Mouse (Mus musculus) retina, adult 2 months (tissue): ENCODE data around the gene Cracr2b.
"Not testable (repeated sequence)": the region's sequence is repeated elsewhere in the genome, so short reads cannot be mapped to it uniquely, and the experiment has no call there.

Experiments used
- DNase-seq: peaks from one replicate; pipeline ENCODE4 v3.0.0-alpha.2; 2012; ENCODE audit warnings: low read depth, low spot score

The Cracr2b gene

DNA sequence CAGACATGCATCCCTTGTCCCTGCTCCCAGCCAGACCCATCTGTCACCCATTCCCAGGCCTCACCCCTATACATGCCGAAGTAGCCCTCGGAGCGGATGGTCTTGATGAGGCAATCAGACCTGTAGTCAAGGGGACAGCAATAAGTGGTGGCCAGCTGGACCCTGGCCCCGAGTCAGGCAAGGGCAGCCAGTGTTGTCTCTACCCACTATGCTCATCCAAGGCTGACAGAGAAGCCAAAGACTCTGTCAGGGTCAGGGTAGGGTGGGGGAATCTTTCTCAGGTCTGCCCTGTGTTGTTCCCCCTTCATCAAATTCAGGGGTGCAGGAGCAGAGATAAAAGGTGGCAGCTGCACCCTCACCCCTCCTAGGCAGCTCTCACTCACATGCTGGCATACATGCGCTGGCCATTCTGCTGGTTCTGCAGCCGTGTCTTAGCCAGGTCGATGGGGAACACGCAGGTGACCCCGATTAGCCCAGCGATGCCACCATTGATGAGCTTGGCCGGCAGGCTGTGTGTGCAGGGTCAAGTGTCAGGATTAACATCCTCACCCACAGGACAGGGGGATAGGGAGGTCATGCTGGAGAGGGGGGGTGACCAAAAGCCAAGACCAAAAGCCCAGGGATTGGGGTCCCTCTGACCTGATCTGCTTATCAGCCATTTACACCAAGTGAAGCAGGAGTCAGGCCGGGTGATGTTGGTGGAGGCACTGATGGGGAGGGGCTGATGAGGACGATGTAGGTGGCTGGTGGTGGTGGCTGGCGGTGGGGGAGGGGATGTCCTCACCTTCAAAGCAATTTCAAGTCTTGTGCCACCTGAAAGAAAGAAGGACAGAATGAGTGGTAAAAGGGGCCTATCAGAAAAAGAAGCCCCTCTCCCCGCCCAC lies 27.1 kb upstream of the Cracr2b start:
- DNase-seq = no peak

DNA sequence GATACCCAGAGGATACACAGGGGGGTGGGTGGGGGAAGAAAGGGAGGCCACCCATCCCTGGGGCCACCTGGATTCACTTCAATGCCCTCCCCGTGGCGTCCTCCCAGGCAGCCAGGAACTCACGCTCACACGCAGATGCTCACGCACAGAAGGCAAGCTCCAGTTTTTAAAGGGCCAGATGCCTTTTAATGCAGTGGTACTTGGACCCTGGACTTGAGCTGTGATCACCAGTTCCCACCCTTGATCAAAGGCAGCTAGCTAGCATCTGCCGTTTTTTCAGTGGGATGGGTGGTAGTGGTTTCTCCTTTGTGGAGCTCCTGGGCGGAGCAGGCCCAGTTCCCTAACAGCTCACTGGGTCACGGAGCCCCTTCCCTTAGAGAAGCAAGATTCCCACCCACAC lies 26.4 kb upstream of the Cracr2b start:
- DNase-seq = no peak

DNA sequence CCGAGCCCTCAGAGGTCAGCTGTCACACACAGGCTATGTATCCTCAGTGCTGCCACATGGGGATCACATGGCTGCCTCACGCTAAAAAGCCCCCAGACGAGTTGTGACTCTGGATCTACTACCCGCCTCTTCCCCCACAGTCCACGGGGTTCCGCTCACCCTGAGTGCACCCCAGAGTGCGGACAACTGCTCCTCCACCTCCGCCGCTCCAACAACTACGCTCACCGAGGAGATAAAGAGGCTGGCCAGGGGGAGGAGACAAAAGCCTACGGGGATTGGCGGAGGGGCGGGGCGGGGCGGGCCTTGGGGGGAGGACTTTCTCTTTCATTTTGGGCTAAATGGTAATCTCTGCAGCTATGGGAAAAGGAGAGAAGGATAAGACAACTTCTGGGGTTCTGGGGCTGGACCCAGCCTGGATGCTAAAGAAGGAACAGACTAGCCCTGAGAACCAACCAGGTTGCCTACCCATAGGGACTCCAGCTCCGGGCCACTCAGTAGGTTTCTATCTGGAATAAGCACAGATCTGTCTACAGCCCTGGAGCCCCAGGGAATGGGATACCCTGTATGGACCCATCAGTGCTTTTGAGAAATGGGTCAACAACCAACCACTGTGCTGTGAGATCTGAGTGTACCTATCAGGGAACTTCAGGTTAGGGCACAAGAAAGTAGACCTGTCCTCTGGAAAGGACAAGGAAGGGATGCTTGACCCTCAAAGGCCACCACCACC lies 25.6 kb upstream of the Cracr2b start:
- no peak for DNase-seq

DNA sequence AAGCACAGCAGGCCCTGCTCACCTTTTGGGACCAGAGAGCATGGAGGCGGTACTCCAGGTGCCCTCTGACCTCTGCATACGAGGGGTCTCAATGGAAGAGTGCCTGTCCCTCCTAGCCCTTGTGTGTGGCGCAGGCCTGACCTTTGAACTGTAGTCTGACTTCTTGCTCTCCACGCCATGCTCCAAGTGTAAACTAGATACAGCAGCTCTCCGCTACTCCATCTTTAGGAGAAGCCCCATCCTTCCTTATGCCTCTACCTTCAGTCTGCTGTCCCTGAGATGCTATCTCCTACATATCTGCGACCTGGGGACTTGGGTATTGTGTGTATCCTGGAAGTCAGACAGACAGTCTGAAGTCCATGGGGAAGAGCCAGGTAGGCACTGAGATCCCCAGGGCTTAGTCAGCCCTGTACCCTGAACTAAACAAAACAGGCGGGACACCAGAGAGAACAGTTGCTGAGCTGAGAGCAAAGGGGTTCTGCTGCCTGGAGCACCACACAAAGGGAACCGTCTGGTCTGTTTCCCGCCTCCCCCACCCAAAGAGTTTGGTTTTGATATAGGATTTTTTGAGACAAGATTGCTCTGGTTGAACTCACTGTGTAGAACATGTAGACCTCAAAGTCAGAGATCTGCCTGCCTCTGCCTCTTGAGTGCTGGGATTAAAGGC lies 24.9 kb upstream of the Cracr2b start:
- no peak for DNase-seq

DNA sequence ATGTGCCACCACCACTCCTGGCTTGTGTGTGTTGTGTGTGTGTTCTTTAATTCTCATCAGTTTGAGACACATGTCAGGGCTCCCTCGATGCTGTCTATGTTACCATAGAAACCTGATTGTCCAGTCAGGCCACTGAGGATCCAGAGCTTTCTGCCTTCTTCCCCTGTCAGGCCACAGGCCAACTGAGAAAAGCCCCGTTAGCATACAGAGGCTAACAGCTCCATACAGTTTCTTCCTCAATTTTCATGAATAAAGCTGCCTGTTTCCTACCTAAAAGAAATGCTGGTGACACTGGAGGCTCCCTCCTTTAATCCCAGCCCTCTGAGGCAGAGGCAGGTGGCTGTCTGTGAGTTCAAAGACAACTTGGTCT lies 24.4 kb upstream of the Cracr2b start:
- DNase-seq = no peak

DNA sequence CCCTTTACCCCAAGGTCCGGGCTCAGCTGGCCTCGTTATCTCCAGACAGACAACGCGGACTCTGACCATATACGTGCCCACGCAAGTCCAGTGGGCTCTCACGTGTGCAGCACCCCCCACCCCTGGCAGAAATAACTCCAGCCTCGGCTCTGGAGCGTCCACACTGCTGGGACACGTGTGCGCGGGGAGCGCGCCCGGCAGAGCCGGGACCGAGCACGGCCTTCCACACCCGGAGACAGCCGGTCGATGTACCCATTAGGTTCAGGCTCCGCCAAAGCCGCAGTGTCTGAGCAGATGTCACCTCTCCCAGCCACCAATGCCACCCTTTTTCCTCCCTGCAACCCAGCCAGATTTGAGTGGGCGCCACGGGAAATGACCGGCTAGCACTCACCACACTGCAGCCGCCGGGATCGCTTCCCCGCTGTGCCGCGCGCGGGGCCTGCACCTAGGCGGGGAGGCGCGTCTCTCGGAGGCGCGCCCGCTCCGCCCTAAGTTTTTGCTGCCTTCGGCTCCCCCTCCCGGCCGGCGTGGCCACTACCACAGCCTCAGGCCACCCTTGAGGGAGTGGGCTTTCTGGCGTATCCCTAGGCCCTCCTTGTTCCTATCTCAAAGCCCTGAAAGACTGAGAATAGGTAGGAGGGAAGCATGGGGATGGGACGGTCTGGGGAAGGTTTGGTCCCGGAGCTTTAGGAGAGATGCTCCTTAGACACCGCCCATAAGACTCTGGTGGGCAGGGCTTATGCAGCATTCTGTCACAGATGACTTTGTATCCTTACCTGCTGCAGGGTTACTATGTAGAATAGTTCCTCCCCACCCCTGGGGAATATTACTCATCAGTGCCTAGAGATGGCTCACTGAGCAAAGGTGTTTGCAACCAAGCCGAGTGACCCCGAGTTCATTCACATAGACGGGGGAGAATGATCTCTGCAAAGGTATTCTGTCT lies 23.4 kb upstream of the Cracr2b start, which contains the start of gene Slc25a22:
Gene Slc25a22 (minus strand): TSS at position 715 of the 943 bp plus-strand sequence.
- no peak for DNase-seq

DNA sequence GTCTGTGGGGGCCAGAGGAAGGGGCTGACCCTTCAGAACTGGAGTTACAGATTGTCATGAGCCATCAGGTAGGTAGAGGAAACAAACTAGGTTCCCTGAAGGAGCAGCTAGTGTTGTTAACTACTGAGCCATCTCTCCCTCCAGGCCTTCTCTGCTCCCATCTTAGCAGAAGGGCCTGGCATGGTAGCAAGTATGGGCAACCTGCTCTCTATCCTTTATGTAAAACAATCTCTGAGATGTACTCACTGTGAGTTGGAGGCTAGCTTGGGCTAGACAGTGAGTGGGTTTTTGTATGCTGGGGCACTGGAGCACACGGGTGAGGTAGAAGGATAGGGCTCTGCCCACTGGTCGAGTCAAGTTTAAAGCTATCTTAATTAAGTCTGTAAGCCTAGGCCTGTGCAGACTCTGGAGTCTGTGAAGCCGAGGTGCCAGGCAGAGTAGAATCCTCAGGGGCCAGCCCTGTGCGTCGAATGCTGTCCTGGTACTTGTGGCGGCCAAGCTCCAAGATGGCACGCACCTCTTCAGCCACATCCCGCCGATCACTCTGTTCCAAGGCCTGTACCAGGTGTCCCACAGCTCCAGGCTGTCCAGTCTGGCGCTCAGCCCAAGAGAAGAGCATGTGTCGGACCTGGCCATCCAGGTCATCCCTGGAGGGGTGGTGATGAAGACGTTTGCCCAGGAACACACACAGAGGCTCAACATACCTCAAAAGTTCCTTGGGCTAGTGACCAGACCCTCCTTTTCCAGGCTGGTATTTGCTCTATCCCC lies 22.5 kb upstream of the Cracr2b start:
- DNase-seq = no peak

DNA sequence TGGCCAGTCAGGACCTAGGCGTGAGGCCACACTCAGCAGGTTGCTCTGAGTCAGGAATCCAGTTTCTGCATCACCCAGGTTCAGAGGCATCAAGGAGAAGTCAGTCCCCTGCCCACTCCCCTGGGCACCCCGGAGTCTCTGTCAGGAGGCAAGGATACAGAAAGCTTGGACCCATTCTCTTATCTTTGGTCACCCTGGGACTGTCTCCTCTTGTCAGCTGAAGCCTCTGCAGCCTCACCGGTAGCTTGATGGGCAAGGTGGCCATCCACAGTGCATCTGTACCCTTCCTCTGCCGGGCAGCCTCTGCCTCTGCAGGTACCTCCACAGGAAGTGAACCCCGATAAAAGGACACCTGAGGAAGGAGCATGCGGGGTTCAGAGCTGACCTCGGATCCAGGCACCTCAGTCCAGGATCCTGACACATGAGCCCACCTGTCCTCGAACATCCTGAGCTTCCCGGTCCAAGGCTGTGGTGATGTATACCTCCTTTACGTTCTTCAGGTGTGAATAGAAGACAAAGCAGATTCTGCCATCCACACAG lies 21.7 kb upstream of the Cracr2b start:
- DNase-seq = no peak

DNA sequence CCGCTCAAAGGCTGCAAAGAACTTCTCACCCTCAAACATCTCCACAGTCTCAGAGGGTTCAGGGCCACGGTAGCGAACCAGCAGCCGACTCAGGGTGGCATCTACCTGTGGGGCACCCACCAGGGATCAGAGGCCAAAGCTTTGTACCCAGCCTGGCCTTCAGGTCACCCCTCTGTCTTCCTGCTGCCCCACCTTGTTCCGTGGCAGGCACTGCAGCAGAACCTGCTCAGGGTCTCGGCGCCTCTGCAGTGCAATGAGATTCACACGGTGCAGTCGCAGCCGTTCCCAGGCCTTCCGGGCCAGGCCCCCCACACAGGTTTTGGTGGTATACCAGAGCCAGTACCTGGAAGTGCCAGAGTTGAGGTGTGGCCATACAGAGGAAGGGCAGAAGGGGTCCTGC lies 21.1 kb upstream of the Cracr2b start:
- DNase-seq = no peak

DNA sequence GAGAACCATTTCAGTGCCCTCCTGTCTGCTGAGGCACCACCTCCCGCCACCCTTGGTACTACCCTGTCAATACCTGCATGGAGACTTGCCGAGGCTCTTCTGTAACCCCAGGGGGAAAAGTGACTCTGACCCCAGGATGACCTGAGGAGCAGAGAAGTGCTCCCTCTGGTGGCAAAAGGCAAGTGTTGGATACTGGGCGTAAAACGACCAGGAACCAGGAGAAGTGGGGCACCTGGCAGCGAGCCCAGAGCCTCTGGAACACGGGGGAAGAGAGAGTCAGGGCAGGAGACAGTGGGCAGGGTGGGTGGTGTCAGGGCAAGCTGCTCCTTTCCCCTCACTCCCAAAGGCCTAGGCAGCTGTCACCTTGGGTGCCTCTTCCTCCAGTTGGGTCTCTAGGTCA lies 20.3 kb upstream of the Cracr2b start:
- no peak for DNase-seq

DNA sequence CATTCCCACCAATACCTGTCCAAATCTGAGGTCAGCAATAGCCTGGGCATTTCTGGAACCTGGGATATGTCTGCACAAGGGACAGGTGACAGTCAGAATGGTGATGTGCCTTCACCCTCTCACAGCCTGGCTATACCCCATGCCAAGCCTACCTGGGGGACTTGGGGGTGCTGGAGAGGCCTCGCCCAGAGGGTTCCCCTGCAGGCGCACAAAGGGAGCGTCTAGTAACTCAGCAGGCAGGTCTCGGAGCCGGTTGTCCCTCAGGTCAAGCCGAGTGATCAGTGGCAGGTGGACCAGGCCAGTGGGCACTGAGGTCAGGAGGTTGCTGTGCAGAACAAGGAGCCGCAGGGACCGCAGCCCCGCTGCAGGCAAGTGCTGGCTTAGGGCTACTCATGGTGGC lies 19.4 kb upstream of the Cracr2b start:
- no peak for DNase-seq

DNA sequence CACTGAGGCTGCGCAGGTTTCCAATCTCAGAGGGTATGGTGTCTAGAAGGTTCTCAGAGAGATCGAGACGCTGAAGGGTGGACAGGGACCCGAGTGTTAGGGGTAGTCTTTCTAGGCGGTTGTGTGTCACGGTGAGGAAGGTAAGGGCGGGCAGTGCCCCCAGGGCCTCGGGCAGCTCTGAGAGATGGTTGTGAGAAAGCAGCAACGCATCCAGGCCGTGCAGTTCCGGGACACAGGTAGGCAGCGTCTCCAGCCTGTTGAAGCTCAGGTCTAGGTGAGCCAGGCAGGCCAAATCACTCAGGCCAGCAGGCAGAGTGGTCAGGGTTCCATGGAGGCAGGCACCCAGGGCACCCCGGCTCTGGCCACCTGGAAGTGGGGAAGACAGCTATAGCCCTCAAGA lies 18.7 kb upstream of the Cracr2b start:
- no peak for DNase-seq

DNA sequence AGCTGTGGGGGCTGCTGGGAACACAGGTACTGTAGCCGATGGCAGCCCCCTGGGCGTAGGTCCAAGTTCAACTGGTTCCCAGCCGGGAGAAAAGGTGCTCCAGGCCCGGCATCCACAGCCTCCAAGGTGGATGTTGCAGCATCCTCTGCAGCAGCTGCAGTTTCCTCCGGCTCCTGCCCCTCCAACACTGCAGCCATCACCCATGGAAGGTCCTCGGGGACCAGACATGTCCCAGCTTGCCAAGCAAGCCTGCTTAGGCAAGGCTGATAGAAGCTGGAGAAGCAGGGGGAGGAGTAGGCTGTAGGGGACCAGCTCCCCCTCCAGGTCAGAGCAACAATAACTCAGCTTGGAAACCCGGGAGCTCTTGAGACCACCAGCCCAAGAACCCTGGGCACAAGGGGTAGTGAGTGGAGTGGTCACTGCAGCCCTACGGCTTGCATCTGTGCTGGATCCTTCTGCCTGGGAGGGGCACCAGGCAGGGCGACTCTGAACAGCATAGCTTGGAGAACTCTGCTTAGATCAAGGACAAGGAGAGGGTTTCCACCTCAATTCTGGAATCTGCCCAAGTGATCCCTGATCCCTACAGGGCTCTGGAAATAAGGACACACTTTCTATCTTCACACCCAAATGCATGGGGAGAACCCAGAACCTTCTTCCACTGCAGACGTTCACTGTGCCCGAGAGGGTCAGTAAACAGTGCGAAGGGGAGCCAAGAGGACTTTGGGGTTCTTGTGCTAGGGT lies 17.6 kb upstream of the Cracr2b start:
- no peak for DNase-seq

DNA sequence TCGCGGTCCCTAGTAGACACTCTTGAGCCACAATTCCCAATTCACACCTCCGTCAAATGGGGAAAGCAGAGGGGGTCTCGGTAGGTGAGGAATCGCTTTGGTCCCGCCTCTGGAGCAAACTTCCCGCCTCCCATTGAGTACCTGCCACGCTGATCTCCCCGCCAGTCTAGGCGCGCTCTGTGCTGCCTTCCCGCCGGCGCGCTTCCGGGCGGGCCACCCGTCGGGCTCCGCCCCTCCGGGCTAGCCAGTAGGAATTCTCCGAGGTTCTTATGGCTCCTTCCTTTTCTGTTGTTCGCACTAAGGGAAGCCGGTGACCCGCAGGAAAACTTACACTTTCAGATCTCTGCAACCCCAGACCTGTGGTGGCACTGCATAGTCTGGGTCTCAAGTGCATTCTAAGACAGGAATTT lies 17.1 kb upstream of the Cracr2b start, which contains the start of gene Pidd1:
Gene Pidd1 (minus strand): TSS at position 198 of the 410 bp plus-strand sequence.
- no peak for DNase-seq

DNA sequence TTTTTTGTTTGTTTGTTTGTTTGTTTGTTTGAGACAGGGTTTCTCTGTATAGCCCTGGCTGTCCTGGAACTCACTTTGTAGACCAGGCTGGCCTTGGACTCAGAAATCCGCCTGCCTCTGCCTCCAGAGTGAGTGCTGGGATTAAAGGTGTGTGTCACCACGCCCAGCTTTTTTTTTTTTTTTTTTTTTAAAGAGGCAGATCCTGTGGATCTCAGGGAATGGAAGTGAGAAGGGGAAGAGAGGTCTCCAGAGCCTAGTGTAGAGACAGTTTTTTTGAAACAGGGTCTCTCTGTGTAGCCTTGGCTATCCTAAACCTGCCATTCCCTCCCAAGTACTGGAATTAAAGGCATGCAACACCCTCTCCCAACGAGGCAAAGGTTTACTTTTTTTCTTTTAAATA lies 14.5 kb upstream of the Cracr2b start:
- DNase-seq = not testable (repeated sequence)

DNA sequence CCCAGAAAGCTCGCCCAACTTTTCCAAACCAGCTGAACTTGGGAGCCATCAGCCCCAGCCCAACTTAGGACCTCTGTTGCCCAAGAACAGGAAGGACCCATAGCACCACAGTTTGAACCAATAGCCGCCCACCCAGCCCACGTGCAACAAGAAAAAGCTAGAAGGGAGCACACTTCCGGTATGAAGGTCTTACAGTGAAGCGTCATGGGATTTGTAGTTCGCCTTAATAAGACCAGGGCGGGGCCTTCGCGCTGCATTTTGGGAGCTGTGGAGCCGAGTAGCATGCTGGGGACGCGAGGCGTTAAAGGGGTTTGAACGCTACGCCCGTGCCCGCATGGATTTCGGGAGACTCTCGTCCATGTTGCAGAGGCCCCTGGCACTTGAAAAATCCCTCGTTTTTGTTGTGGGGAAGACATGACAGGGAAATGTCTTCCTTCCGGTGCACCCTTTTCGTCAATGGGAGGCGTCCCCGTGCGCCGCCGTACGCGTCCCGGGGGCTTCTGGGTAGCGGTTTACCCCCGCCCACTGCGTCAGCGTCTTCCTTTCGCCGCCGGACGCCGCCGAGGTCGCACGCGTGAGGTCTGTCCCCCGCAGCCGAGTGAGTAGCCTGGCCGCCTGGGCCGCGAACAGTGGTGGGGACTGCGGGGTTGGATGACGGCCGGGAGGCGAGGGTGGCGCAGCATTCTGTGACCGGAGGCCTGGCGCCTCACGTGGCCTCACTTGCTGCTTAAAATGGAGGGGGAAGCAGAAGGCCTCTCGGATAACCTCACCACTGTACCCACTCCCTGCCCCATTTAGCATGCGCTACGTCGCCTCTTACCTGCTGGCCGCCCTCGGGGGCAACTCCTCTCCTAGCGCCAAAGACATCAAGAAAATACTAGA lies 13.5 kb upstream of the Cracr2b start, which contains the start of gene Rplp2:
Gene Rplp2 (plus strand): TSS at position 261 of the 882 bp plus-strand sequence.
- peak; percentile 84 for DNase-seq

DNA sequence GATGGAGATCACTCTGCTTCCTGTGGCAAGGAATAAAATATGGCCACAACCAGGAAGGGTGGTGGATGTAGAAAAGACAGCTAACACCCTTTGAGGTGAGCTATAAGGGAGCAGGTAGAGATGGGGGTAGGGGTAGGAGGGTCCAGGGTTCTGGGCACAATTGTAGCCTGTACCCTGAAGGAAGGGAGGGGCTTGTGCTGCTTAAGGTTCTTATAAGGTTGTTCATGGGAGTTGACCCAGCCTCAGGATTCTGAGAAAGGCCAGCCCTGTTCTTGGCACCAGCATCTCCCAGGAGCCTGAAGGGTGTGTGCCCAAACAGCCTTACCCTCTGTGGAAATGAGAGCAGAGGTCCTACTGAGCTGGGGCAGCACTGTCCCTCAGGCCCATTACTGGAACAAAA lies 9.0 kb upstream of the Cracr2b start:
- no peak for DNase-seq

DNA sequence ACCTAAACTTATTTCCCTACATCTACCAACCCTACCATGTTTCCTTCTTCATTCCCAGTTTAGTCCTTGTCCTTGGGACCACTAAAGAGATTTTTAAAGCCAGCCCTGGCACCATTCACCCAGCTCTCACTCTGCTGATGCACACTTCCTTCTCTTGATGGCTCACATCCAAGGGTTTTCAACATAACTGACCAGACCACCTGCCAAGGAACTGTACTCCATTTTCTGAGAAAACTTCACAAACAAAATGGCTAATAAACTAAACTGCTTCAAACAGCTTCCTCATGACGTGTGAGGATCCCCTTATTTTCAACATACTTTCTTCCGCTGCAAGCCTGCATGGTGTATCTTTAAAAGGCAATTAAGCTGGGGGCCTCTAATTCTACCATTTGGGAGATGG lies 7.3 kb upstream of the Cracr2b start:
- DNase-seq = no peak
